Mouse (Mus musculus): ENCODE measurements at regions not wholly inside any gene's neighbourhood (a gene's known extent, or its start where the extent isn't known, plus 50 kb on each side); places are given as distances from the start of the nearest gene placed in this dataset.

DNA sequence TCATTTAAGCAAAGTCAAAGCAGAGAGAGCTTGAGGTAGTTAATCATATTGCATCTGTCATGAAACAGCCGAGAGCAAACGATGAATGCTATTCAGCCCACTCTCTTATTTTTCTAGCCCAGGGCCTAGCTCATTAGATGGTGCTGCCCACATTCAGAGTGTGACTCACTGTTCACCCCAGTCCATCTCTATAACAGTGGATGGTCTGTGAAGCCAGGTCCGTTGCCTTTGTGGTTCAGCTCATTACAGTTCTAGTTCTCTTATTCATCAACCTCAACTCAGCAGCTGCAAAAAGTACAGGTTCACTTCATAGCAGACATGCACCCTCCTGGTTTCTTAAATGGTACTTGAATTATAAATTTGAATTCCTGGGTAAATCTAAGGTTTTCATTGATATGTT, 551.2 kb downstream of the Ets1 start:
- no peak overlapping the region for H3K4me3 ChIP-seq (replicated peaks in 1 of 3; ENCODE audit: low read depth in 2 of 3, low read length in 2 of 3, poor library complexity in 1 of 3)
- H3K4me1 ChIP-seq (ENCODE audit: control insufficient read depth in 1 of 2, insufficient read depth in 2 of 2): peaks cover 7 to 13% of the 10 kb centered on the region in 2 experiments; a peak in 3 of 4 replicates
- no peaks in the 10 kb centered on the region for H3K79me2 ChIP-seq (replicated peaks; ENCODE audit: control insufficient read depth, extremely low read depth, insufficient read depth, poor library complexity, severe bottlenecking)
- no peaks in the 10 kb centered on the region for H3K9me3 ChIP-seq (replicated peaks; ENCODE audit: low read length)
- no peaks in the 10 kb centered on the region for H3K27me3 ChIP-seq (replicated peaks)
- in situ Hi-C loops (cut with MboI; ENCODE audit: low pct_ligation_motif_present, low pct_unique_long_range_greater_than_20kb, low sequenced_read_pairs) (no loop called here), dilution Hi-C loops (cut with MboI; ENCODE audit: extremely low pct_ligation_motif_present, extremely low pct_unique_long_range_greater_than_20kb, low sequenced_read_pairs) (no loop called here)
- no peak overlapping the region for H3K9ac ChIP-seq (ENCODE audit: insufficient read depth, low read depth)
- H3K27ac ChIP-seq (ENCODE audit: insufficient read depth, low read depth): no peak overlapping the region
- no peak for TF ChIP-seq PAX5 (IDR thresholded peaks at IDR 0.05; ENCODE audit: low read length)
- no peak for TF ChIP-seq MAX (IDR thresholded peaks at IDR 0.05; ENCODE audit: low read length)
- no peak for TF ChIP-seq KAT2A (IDR thresholded peaks at IDR 0.05; ENCODE audit: insufficient replicate concordance, low read length)
- TF ChIP-seq NRF1 (IDR thresholded peaks at IDR 0.05; ENCODE audit: low read depth, low read length): no peak
- no peak for TF ChIP-seq POLR2A (IDR thresholded peaks at IDR 0.05; ENCODE audit: low read depth, low read length)
- no peak for TF ChIP-seq USF1 (IDR thresholded peaks at IDR 0.05; ENCODE audit: low read depth, low read length)
- no peak for TF ChIP-seq BHLHE40 (IDR thresholded peaks at IDR 0.05; ENCODE audit: low read depth, low read length)
- no peak for TF ChIP-seq TBP (conservative IDR thresholded peaks at IDR 0.05; ENCODE audit: low read depth, low read length)
- TF ChIP-seq MYC (IDR thresholded peaks at IDR 0.05; ENCODE audit: low read depth, low read length): no peak
- no peak for TF ChIP-seq SIN3A (IDR thresholded peaks at IDR 0.05; ENCODE audit: low read length)
- peak; percentile 18 for DNase-seq (ENCODE audit: extremely low read depth)
- H3K36me3 ChIP-seq (replicated peaks in 1 of 2; ENCODE audit: control insufficient read depth in 1 of 2, insufficient read depth in 1 of 2, low read length in 1 of 2): no peaks in the 10 kb centered on the region
- no peak overlapping the region for H3K4me2 ChIP-seq (ENCODE audit: insufficient read depth, low read depth, poor library complexity, severe bottlenecking)

GRCm38 (mm10) chr9:33209083-33209482, 573.1 kb downstream of the Ets1 start:
- Histone ChIP-seq H3K4me1 (ENCODE audit: control insufficient read depth in 1 of 2, insufficient read depth in 2 of 2) (0 out of 4 replicates have a peak, but pooled peaks cover 0 to 3% of the 10 kb centered on the region in 2 experiments), H3K36me3 (replicated peaks in 1 of 2; ENCODE audit: control insufficient read depth in 1 of 2, insufficient read depth in 1 of 2, low read length in 1 of 2) (no peaks in the 10 kb centered on the region), H3K9me3 (replicated peaks; ENCODE audit: low read length) (no peaks in the 10 kb centered on the region), H3K79me2 (replicated peaks; ENCODE audit: control insufficient read depth, extremely low read depth, insufficient read depth, poor library complexity, severe bottlenecking) (no peaks in the 10 kb centered on the region), H3K27ac (ENCODE audit: insufficient read depth, low read depth) (no peak overlapping the region), H3K27me3 (replicated peaks) (no peaks in the 10 kb centered on the region), H3K9ac (ENCODE audit: insufficient read depth, low read depth) (no peak overlapping the region), H3K4me3 (replicated peaks in 1 of 3; ENCODE audit: low read depth in 2 of 3, low read length in 2 of 3, poor library complexity in 1 of 3) (no peak overlapping the region), H3K4me2 (ENCODE audit: insufficient read depth, low read depth, poor library complexity, severe bottlenecking) (no peak overlapping the region)
- TF ChIP-seq NELFE (IDR thresholded peaks at IDR 0.05; ENCODE audit: low read depth, low read length) (no peak), JUN (IDR thresholded peaks at IDR 0.05; ENCODE audit: insufficient read depth, low read depth, low read length) (no peak), MAX (IDR thresholded peaks at IDR 0.05; ENCODE audit: low read length) (no peak), EP300 (IDR thresholded peaks at IDR 0.05; ENCODE audit: low read length) (no peak), MAZ (IDR thresholded peaks at IDR 0.05; ENCODE audit: low read depth, low read length) (no peak), NRF1 (IDR thresholded peaks at IDR 0.05; ENCODE audit: low read depth, low read length) (no peak), POLR2A (IDR thresholded peaks at IDR 0.05; ENCODE audit: low read depth, low read length) (no peak)
- in situ Hi-C loops (cut with MboI; ENCODE audit: low pct_ligation_motif_present, low pct_unique_long_range_greater_than_20kb, low sequenced_read_pairs) (no loop called here), dilution Hi-C loops (cut with MboI; ENCODE audit: extremely low pct_ligation_motif_present, extremely low pct_unique_long_range_greater_than_20kb, low sequenced_read_pairs) (no loop called here)
- no peak for DNase-seq (ENCODE audit: extremely low read depth)

DNA sequence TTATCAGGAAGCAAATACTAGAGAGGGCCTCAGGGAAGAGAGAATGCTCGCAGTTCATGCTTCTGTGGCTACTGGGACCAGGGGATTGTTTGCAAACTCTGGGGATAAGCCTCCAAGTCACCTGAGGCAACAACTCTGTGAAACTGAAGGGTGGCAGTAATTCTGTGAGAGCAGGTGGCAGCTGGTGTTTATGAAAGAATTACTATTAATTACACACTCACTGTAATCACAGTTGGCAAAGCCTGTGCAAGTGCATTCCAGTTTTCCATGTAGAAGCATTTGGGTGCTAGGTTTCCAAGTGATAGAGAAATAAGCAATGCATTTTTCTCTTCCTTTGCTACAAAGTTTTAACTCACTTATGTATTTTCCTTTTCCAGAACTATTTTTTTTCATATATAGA, 578.5 kb downstream of the Ets1 start:
- in situ Hi-C loops (cut with MboI; ENCODE audit: low pct_ligation_motif_present, low pct_unique_long_range_greater_than_20kb, low sequenced_read_pairs): no loop called here
- Histone ChIP-seq H3K79me2 (replicated peaks; ENCODE audit: control insufficient read depth, extremely low read depth, insufficient read depth, poor library complexity, severe bottlenecking) (no peaks in the 10 kb centered on the region), H3K36me3 (replicated peaks in 1 of 2; ENCODE audit: control insufficient read depth in 1 of 2, insufficient read depth in 1 of 2, low read length in 1 of 2) (no peaks in the 10 kb centered on the region), H3K27me3 (replicated peaks) (no peaks in the 10 kb centered on the region), H3K4me2 (ENCODE audit: insufficient read depth, low read depth, poor library complexity, severe bottlenecking) (no peak overlapping the region), H3K4me1 (ENCODE audit: control insufficient read depth in 1 of 2, insufficient read depth in 2 of 2) (no peaks in the 10 kb centered on the region), H3K9ac (ENCODE audit: insufficient read depth, low read depth) (no peak overlapping the region), H3K4me3 (replicated peaks in 1 of 3; ENCODE audit: low read depth in 2 of 3, low read length in 2 of 3, poor library complexity in 1 of 3) (no peak overlapping the region), H3K9me3 (replicated peaks; ENCODE audit: low read length) (no peaks in the 10 kb centered on the region), H3K27ac (ENCODE audit: insufficient read depth, low read depth) (no peak overlapping the region)
- no peak for DNase-seq (ENCODE audit: extremely low read depth)
- dilution Hi-C loops (cut with MboI; ENCODE audit: extremely low pct_ligation_motif_present, extremely low pct_unique_long_range_greater_than_20kb, low sequenced_read_pairs): no loop called here
- no peak for TF ChIP-seq POLR2A (IDR thresholded peaks at IDR 0.05; ENCODE audit: low read depth, low read length)
- no peak for TF ChIP-seq USF1 (IDR thresholded peaks at IDR 0.05; ENCODE audit: low read depth, low read length)
- TF ChIP-seq ETS1 (conservative IDR thresholded peaks at IDR 0.05; ENCODE audit: low read depth, low read length): no peak
- TF ChIP-seq ZNF384 (IDR thresholded peaks at IDR 0.05; ENCODE audit: low read depth, low read length): no peak
- TF ChIP-seq UBTF (IDR thresholded peaks at IDR 0.05; ENCODE audit: low read depth, low read length): no peak
- TF ChIP-seq USF2 (conservative IDR thresholded peaks at IDR 0.05; ENCODE audit: low read depth, low read length): no peak
- no peak for TF ChIP-seq CTCF (conservative IDR thresholded peaks at IDR 0.05 in 1 of 2, IDR thresholded peaks at IDR 0.05 in 1 of 2; ENCODE audit: low read depth in 2 of 2, low read length in 2 of 2)
- no peak for TF ChIP-seq NELFE (IDR thresholded peaks at IDR 0.05; ENCODE audit: low read depth, low read length)
- TF ChIP-seq E2F4 (IDR thresholded peaks at IDR 0.05; ENCODE audit: insufficient replicate concordance, low read depth, low read length): no peak
- no peak for TF ChIP-seq MYC (IDR thresholded peaks at IDR 0.05; ENCODE audit: low read depth, low read length)
- no peak for TF ChIP-seq GABPA (IDR thresholded peaks at IDR 0.05; ENCODE audit: insufficient replicate concordance, low read depth, low read length)
- TF ChIP-seq ZC3H11A (IDR thresholded peaks at IDR 0.05; ENCODE audit: low read depth, low read length): no peak
- no peak for TF ChIP-seq SIN3A (IDR thresholded peaks at IDR 0.05; ENCODE audit: low read length)
- TF ChIP-seq TBP (conservative IDR thresholded peaks at IDR 0.05; ENCODE audit: low read depth, low read length): no peak
- TF ChIP-seq JUND (conservative IDR thresholded peaks at IDR 0.05; ENCODE audit: low read depth, low read length): no peak
- TF ChIP-seq EP300 (IDR thresholded peaks at IDR 0.05; ENCODE audit: low read length): no peak
- no peak for TF ChIP-seq ZMIZ1 (IDR thresholded peaks at IDR 0.05; ENCODE audit: low read depth, low read length)
- TF ChIP-seq POLR2AphosphoS2 (IDR thresholded peaks at IDR 0.05; ENCODE audit: low read depth, low read length): no peak
